Mouse (Mus musculus): ENCODE measurements around the gene Unc5a. TPM values are rescaled to one million over a fixed set of nuclear protein-coding genes. Genes with fewer than 3 reads are reported as not detected.

Unc5a gene
- polyA plus RNA-seq, 1 experiment from 2014 or later = 5.8 TPM

- Histone ChIP-seq H3K4me1 (peaks cover 36% of the 10 kb centered on the region), H3K4me2 (replicated peaks) (no peak overlapping the region), H3K27ac (peak overlapping the region; percentile 75), H3K9me3 (replicated peaks) (no peaks in the 10 kb centered on the region), H3K4me3 (no peak overlapping the region), H3K9ac (peak overlapping the region; percentile 18; the same call in 1 of the 2 replicates), H3K36me3 (no peaks in the 10 kb centered on the region), H3K27me3 (peaks cover 90% of the 10 kb centered on the region)
- ATAC-seq (ENCODE audit: low FRiP score) = 0 out of 2 replicates have a peak, but pooled peaks have one; percentile 20
- 40% methylated on average over 15 of the region's 15 CpGs for WGBS
These were observed 10.0 kb downstream of the Unc5a start for GRCm38 (mm10) chr13:54959059-54959701.

DNA sequence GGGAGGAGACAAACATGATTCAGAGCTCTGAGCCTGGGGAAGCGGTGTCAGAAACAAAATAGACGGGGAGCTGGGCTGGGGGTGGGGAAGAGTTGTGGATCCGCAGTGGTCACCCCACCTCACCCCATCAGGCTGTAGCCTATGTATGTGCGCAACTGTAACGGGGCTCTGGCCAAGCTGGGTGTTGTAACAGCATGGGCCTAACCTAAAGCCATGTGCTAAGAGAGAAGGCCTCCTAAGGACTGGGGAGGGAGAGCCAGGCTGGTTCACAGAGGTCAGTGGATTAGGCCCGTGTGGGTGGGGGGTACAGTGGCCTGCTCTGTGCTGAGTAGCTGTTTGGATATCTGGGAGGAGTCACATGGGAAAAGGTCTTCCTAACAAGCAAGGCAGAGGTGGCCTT is 10.6 kb downstream of the Unc5a start:
- Histone ChIP-seq H3K4me1 (peaks cover 42% of the 10 kb centered on the region), H3K27me3 (peaks cover 90% of the 10 kb centered on the region), H3K9ac (no peak overlapping the region), H3K4me3 (no peak overlapping the region), H3K27ac (peak overlapping the region; percentile 75), H3K36me3 (no peaks in the 10 kb centered on the region), H3K4me2 (replicated peaks) (no peak overlapping the region; the same call in 1 of the 2 replicates), H3K9me3 (replicated peaks) (no peaks in the 10 kb centered on the region)
- ATAC-seq (ENCODE audit: low FRiP score) = 0 out of 2 replicates have a peak, but pooled peaks have one; percentile 3
- 34% methylated on average over 6 of the region's 6 CpGs for WGBS

DNA sequence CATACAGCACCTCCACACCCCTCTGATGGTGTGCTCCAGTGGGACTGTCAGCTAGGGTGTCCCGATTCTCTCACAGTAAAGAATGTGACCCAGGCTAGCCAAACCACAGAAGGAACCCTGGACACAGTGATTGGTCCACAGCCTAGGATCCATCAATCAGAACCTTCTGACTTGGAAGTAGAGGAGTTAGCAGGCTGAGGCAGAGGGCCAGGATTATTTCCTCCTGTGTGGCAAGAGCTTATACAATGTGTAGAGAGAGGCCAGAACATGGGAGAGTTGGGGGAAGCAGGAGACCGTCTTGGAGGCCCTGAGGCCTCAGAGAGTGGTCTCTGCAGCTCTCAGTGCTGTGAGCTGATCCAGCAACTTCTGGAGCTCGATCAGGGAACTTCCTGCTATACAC is 11.3 kb downstream of the Unc5a start:
- Histone ChIP-seq H3K4me2 (replicated peaks) (no peak overlapping the region), H3K27me3 (peaks cover 90% of the 10 kb centered on the region), H3K27ac (no peak overlapping the region), H3K36me3 (no peaks in the 10 kb centered on the region), H3K4me3 (no peak overlapping the region), H3K9me3 (replicated peaks) (no peaks in the 10 kb centered on the region), H3K9ac (no peak overlapping the region), H3K4me1 (peaks cover 40% of the 10 kb centered on the region)
- no peak for ATAC-seq (ENCODE audit: low FRiP score)
- 60% methylated on average over 3 of the region's 3 CpGs for WGBS

GRCm38 (mm10) chr13:54965256-54965655 is 16.0 kb downstream of the Unc5a start:
- peaks cover 83% of the 10 kb centered on the region for H3K27me3 ChIP-seq
- no peak overlapping the region for H3K27ac ChIP-seq
- no peak overlapping the region for H3K9ac ChIP-seq
- WGBS = 88% methylated on average over 6 of the region's 6 CpGs
- H3K4me3 ChIP-seq = no peak overlapping the region
- no peaks in the 10 kb centered on the region for H3K9me3 ChIP-seq (replicated peaks)
- no peak overlapping the region for H3K4me2 ChIP-seq (replicated peaks)
- no peak for ATAC-seq (ENCODE audit: low FRiP score)
- peaks cover 50% of the 10 kb centered on the region for H3K4me1 ChIP-seq
- H3K36me3 ChIP-seq = no peaks in the 10 kb centered on the region

DNA sequence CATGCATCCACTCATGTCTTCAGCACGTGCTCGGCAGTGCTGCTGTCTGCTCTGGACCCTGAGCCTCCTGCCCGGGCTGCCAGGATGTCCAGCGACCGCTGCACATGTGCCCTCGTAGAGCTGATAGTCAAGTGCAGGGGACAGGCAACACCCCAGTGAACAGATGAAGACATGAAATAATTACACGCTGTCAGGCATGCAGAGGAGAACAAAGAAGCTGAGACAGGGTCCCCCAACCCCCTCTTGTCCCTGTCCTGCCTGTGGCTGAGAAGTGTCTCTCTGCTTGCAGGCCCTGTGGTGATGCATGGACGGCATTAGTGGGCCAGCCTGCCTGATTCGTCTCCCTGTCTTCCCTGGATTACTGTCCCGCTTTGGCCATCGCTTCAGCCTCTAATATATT is 18.3 kb downstream of the Unc5a start:
- Histone ChIP-seq H3K4me2 (replicated peaks) (no peak overlapping the region), H3K36me3 (no peaks in the 10 kb centered on the region), H3K4me3 (no peak overlapping the region), H3K27ac (peak overlapping the region; percentile 76), H3K9ac (peak overlapping the region; percentile 14; the same call in 1 of the 2 replicates), H3K9me3 (replicated peaks) (no peaks in the 10 kb centered on the region), H3K4me1 (peaks cover 52% of the 10 kb centered on the region), H3K27me3 (peaks cover 71% of the 10 kb centered on the region)
- peak; percentile 49; the same call in 1 of the 2 replicates for ATAC-seq (ENCODE audit: low FRiP score)
- WGBS = 33% methylated on average over 11 of the region's 11 CpGs

GRCm38 (mm10) chr13:54968636-54969035 is 19.4 kb downstream of the Unc5a start:
- H3K4me3 ChIP-seq = no peak overlapping the region
- H3K27ac ChIP-seq = peak overlapping the region; percentile 76
- 78% methylated on average over 5 of the region's 5 CpGs for WGBS
- no peak for ATAC-seq (ENCODE audit: low FRiP score)
- peaks cover 46% of the 10 kb centered on the region for H3K4me1 ChIP-seq
- no peaks in the 10 kb centered on the region for H3K9me3 ChIP-seq (replicated peaks)
- H3K9ac ChIP-seq = peak overlapping the region; percentile 38; the same call in 1 of the 2 replicates
- H3K4me2 ChIP-seq (replicated peaks) = no peak overlapping the region
- no peaks in the 10 kb centered on the region for H3K36me3 ChIP-seq
- peaks cover 73% of the 10 kb centered on the region for H3K27me3 ChIP-seq

GRCm38 (mm10) chr13:54969513-54969912 is 20.3 kb downstream of the Unc5a start:
- H3K4me1 ChIP-seq = peaks cover 43% of the 10 kb centered on the region
- no peak for ATAC-seq (ENCODE audit: low FRiP score)
- no peaks in the 10 kb centered on the region for H3K36me3 ChIP-seq
- H3K9me3 ChIP-seq (replicated peaks) = no peaks in the 10 kb centered on the region
- no peak overlapping the region for H3K4me2 ChIP-seq (replicated peaks)
- peaks cover 73% of the 10 kb centered on the region for H3K27me3 ChIP-seq
- no peak overlapping the region for H3K9ac ChIP-seq
- no peak overlapping the region for H3K4me3 ChIP-seq
- H3K27ac ChIP-seq = no peak overlapping the region
- WGBS = 40% methylated on average over 9 of the region's 9 CpGs

- H3K9ac ChIP-seq = no peak overlapping the region
- peaks cover 46% of the 10 kb centered on the region for H3K4me1 ChIP-seq
- H3K36me3 ChIP-seq = no peaks in the 10 kb centered on the region
- H3K9me3 ChIP-seq (replicated peaks) = no peaks in the 10 kb centered on the region
- peaks cover 70% of the 10 kb centered on the region for H3K27me3 ChIP-seq
- ATAC-seq (ENCODE audit: low FRiP score) = no peak
- H3K4me3 ChIP-seq = no peak overlapping the region
- H3K27ac ChIP-seq = no peak overlapping the region
- 41% methylated on average over 14 of the region's 14 CpGs for WGBS
- no peak overlapping the region for H3K4me2 ChIP-seq (replicated peaks)
These were observed 21.5 kb downstream of the Unc5a start for GRCm38 (mm10) chr13:54970521-54971247.

DNA sequence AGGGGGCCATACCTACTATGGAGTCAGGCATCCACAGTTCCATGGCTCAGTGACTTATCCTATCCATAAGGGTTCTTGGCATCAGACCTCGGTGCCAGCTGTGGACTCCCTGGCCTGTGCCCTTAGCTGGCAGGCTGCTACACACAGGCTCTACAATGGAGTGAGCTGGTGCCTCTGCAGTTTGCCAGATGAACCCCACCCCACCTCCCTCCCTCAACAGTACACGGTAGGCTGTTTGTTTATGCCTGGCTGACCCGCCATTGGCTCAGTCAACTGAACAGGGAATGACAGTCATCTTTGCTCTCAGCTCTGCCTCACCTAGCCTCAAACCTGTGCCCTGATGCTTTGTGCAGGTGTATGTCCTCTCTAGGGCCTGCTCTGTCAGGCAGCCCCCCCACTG is 26.3 kb downstream of the Unc5a start:
- 0 out of 2 replicates have a peak overlapping the region, but pooled peaks have one; percentile 27 for H3K9ac ChIP-seq
- H3K27me3 ChIP-seq = peaks cover 75% of the 10 kb centered on the region
- no peak overlapping the region for H3K4me3 ChIP-seq
- no peaks in the 10 kb centered on the region for H3K9me3 ChIP-seq (replicated peaks)
- ATAC-seq (ENCODE audit: low FRiP score) = 0 out of 2 replicates have a peak, but pooled peaks have one; percentile 23
- WGBS = 60% methylated on average over 3 of the region's 3 CpGs
- no peaks in the 10 kb centered on the region for H3K36me3 ChIP-seq
- H3K27ac ChIP-seq = no peak overlapping the region
- no peak overlapping the region for H3K4me2 ChIP-seq (replicated peaks)
- peaks cover 45% of the 10 kb centered on the region for H3K4me1 ChIP-seq

DNA sequence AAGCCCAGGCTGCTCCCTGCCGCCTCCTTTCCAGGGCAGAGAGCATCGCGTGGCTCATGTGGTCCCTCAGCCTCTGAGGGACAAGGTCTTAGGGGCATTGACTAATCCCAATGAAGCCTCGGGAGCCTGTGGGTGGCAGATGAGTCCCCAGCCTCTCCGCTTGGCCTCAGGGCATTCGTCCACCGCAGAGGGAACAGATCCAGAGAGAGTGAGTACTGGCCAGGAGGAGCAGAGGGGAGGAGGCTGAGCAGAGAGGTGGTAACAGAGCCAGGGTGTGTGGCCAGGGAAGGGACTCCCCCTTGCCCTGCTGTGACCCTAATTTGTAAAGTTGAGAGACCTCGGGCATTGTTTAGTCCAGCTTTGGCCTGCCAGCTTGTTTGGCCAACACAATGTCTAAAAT is 29.6 kb downstream of the Unc5a start:
- no peak overlapping the region for H3K27ac ChIP-seq
- H3K4me3 ChIP-seq = no peak overlapping the region
- peaks cover 84% of the 10 kb centered on the region for H3K27me3 ChIP-seq
- no peaks in the 10 kb centered on the region for H3K9me3 ChIP-seq (replicated peaks)
- no peak overlapping the region for H3K4me2 ChIP-seq (replicated peaks)
- peaks cover 50% of the 10 kb centered on the region for H3K4me1 ChIP-seq
- H3K36me3 ChIP-seq = no peaks in the 10 kb centered on the region
- no peak overlapping the region for H3K9ac ChIP-seq
- no peak for ATAC-seq (ENCODE audit: low FRiP score)
- WGBS = 38% methylated on average over 8 of the region's 8 CpGs

DNA sequence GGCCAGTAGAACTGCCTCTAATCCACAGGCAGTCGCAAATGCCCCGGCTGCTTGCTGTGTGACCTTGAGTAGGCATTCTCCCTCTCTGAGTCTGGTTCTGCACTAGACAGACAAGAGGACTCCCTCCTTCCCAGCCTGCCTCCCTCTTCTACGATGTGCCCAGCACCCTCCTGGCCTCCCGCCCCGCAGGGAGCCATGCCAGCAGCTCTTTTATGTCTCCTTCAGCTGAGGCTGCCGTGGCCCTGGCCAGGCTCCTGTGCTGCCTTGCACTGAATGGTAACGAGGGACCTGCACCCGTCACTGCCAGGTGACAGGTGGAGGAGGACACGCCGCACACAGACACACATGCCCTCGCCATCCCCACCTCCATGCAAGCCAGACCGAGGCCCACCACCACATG is 31.7 kb downstream of the Unc5a start:
- Histone ChIP-seq H3K4me2 (replicated peaks) (no peak overlapping the region), H3K4me1 (peaks cover 40% of the 10 kb centered on the region), H3K27ac (no peak overlapping the region), H3K36me3 (no peaks in the 10 kb centered on the region), H3K9me3 (replicated peaks) (no peaks in the 10 kb centered on the region), H3K4me3 (no peak overlapping the region), H3K27me3 (peaks cover 88% of the 10 kb centered on the region), H3K9ac (no peak overlapping the region)
- no peak for ATAC-seq (ENCODE audit: low FRiP score)
- WGBS = 72% methylated on average over 12 of the region's 12 CpGs

- Histone ChIP-seq H3K36me3 (no peaks in the 10 kb centered on the region), H3K9me3 (replicated peaks) (no peaks in the 10 kb centered on the region), H3K27me3 (peaks cover 81% of the 10 kb centered on the region), H3K9ac (no peak overlapping the region), H3K4me1 (peaks cover 43% of the 10 kb centered on the region), H3K4me3 (no peak overlapping the region), H3K27ac (no peak overlapping the region), H3K4me2 (replicated peaks) (no peak overlapping the region)
- no peak for ATAC-seq (ENCODE audit: low FRiP score)
- WGBS = 84% methylated on average over 8 of the region's 8 CpGs
These were observed 33.8 kb downstream of the Unc5a start for GRCm38 (mm10) chr13:54983001-54983400.
